Mouse (Mus musculus): ENCODE results near the gene Ttc30b. TPM values are rescaled to one million over a fixed set of nuclear protein-coding genes. Genes with fewer than 3 reads are reported as not detected.
A peak's percentile ranks its signal among the peaks of the same experiment; 100 is the strongest.
"Not testable (repeated sequence)": the region's sequence is repeated elsewhere in the genome, so short reads cannot be mapped to it uniquely, and the experiment has no call there.

Ttc30b gene
- polyA plus RNA-seq, 1 experiment, result 1.8 TPM

DNA sequence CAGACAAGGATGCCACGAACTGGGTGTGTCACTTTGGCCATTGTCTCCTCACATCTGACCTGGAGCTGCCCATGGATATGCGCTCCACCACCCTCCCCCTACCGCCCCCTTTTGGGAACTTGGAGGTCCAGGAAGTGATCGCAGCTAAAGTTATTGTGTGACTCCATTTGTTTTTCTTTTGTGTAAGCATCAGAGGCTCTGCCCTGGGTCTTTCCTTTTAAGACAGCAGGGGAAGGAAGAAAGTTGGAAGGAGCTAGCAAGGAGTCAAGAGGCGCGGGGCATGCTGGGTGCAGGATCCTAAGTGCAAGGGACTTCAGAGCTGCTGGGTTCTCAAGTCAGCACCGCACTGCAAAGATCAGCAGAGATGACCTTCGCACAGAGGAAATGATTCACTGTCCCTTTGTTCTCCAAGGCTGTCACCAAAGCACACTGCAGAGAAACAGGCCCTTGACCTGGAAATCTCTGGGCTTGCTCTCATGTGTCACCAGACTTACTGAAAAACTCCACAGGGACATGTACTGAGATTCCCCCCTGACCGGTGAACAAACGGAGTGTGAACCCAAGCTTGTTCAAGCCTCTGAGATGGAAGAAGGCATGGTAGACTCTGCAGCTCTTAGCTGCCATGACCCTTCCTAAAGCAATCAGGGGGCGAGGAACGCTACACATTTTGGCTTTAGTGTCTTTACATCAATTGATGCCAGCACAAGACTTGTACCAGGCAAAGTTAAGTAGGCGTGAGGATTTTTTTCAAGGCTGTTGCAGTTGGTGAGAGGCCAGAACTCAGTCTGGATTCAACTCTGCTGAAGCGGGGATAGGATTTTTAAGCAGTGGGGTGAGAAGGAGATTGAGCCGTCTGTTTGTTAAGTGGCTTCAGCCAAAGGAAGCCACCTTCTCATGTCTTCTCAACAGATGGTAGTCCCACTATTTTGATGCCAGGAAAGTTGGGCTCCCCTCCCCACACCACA is 22.3 kb upstream of the Ttc30b start:
- no peak for DNase-seq (ENCODE audit: low read depth in 1 of 2, low spot score in 2 of 2)
- Histone ChIP-seq H3K4me3 (ENCODE audit: extremely low read depth, insufficient read depth, insufficient read length) (no peak overlapping the region), H3K36me3 (ENCODE audit: control insufficient read depth, insufficient read depth, low read length) (no peaks in the 10 kb centered on the region), H3K4me1 (ENCODE audit: control insufficient read depth, insufficient read depth, insufficient read length) (peaks cover 4% of the 10 kb centered on the region; the same call in 1 of the 2 replicates), H3K27me3 (ENCODE audit: control insufficient read depth, insufficient read depth, low read length) (no peaks in the 10 kb centered on the region), H3K27ac (ENCODE audit: insufficient read depth, low read length) (peak overlapping the region; percentile 53; the same call in 1 of the 2 replicates)
- WGBS, result 87% methylated on average over 15 of the region's 15 CpGs
- TF ChIP-seq CTCF (IDR thresholded peaks at IDR 0.05; ENCODE audit: extremely low read depth, insufficient read depth, insufficient read length, insufficient replicate concordance), result no peak
- no peak for TF ChIP-seq POLR2A (IDR thresholded peaks at IDR 0.05; ENCODE audit: low read depth, low read length)

DNA sequence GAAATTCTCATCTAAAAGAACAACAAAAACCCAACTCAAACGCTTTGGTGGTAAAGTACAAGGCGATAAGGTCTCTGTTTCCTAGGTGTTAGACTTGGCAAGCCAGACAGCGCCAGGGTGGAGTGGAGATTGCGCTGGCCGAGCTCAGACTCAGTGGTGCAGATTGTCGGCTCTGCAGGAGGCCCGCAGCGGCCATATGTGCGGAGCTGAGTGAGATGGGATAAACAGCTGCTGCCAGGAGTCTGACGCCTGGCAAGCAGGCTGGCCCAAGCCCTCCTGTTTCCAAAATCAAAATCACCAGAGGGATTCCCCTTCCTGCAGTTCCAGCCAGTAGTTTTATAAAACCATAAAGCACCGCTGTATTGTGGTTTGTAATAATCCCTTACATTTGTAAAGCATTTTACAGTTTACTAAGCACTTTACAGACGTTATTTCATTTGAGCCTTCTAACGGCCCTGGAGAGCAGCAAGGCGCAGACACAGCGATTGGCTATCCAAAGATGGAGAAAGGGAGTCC is 21.5 kb upstream of the Ttc30b start:
- no peak for TF ChIP-seq CTCF (IDR thresholded peaks at IDR 0.05; ENCODE audit: extremely low read depth, insufficient read depth, insufficient read length, insufficient replicate concordance)
- H3K27me3 ChIP-seq (ENCODE audit: control insufficient read depth, insufficient read depth, low read length), result no peaks in the 10 kb centered on the region
- WGBS, result 82% methylated on average over 15 of the region's 15 CpGs
- H3K27ac ChIP-seq (ENCODE audit: insufficient read depth, low read length), result peak overlapping the region; percentile 68
- no peaks in the 10 kb centered on the region for H3K36me3 ChIP-seq (ENCODE audit: control insufficient read depth, insufficient read depth, low read length)
- peaks cover 3% of the 10 kb centered on the region; the same call in 1 of the 2 replicates for H3K4me1 ChIP-seq (ENCODE audit: control insufficient read depth, insufficient read depth, insufficient read length)
- DNase-seq (ENCODE audit: low read depth in 1 of 2, low spot score in 2 of 2), result no peak
- H3K4me3 ChIP-seq (ENCODE audit: extremely low read depth, insufficient read depth, insufficient read length), result no peak overlapping the region

DNA sequence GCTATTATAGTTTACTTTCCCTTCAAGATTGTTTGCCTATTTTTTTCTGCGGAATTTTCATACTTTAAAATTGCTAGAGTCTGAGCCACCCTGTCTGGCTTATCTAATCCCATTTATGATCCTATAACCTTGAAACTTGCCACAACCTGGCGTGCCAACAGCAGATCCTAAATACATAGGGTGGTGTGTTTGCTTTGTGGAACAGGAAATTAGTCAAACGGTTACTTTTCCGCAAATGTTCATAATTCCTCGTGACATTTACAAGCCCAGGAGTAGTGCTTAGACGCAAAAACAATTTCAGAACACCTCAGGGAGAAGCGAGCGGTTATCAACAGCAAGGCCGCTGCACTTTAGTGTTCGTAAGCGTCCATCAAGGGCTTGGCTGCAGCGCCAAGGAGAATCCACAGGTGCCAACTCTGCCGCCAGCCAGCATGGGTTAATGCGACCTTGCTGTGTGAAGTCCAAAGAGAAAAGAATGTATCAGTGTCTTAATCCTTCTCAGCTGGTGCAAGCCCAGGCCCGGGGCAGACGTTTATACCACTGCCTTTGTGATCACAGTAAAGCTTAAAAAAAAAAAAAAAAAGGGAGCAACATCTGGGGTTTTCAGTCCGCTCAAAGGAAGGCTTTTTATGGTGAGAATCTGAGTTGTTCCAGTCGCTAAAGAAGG is 20.9 kb upstream of the Ttc30b start:
- no peak for TF ChIP-seq POLR2A (IDR thresholded peaks at IDR 0.05; ENCODE audit: low read depth, low read length)
- Histone ChIP-seq H3K27ac (ENCODE audit: insufficient read depth, low read length) (peak overlapping the region; percentile 47; the same call in 1 of the 2 replicates), H3K4me1 (ENCODE audit: control insufficient read depth, insufficient read depth, insufficient read length) (no peaks in the 10 kb centered on the region; the same call in 1 of the 2 replicates), H3K27me3 (ENCODE audit: control insufficient read depth, insufficient read depth, low read length) (no peaks in the 10 kb centered on the region), H3K36me3 (ENCODE audit: control insufficient read depth, insufficient read depth, low read length) (no peaks in the 10 kb centered on the region), H3K4me3 (ENCODE audit: extremely low read depth, insufficient read depth, insufficient read length) (no peak overlapping the region)
- no peak for DNase-seq (ENCODE audit: low read depth in 1 of 2, low spot score in 2 of 2)
- 68% methylated on average over 18 of the region's 18 CpGs for WGBS

DNA sequence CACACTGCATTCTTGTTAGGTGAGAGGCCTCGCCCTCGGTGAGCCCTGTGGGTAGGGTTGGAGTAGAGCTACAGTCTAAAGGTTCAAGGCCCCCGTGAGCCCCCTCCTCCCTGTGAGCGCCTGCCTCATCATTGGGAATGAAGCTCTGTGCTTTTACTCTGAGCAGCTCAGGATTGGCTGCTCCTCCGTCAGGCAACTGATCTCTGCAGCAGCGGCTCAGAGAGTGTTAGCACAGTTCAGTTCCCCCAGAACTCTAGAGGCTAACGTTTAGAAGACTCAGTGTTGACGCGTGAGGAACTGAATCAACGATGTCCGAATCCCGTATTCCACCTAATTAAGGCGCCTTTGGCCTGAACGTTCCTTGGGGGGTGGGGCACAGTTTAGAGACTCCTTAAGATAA is 17.3 kb upstream of the Ttc30b start:
- 82% methylated on average over 14 of the region's 14 CpGs for WGBS
- TF ChIP-seq CTCF (IDR thresholded peaks at IDR 0.05; ENCODE audit: extremely low read depth, insufficient read depth, insufficient read length, insufficient replicate concordance) (no peak), POLR2A (IDR thresholded peaks at IDR 0.05; ENCODE audit: low read depth, low read length) (no peak)

DNA sequence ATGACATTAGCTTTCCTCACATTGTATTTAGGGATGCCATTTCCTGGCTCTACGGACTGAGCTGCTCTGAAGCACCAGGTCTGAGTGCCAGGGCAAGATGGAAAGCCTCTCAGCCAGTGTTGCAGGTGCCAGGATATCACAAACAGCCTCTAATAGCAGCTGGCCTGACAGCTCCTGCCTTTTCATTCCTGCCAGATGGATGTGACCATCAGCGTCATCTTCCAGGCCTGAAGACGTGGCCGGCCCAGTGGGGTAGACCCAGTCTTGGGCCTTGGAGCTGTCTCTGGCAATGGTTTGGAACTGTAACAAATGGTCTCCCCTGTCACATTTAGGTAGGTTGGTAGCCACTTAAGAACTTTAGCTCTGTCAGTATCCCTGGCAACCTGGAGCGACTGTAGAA is 14.9 kb upstream of the Ttc30b start:
- WGBS, result 92% methylated on average over 5 of the region's 5 CpGs
- Histone ChIP-seq H3K27me3 (ENCODE audit: control insufficient read depth, insufficient read depth, low read length) (no peaks in the 10 kb centered on the region), H3K4me3 (ENCODE audit: extremely low read depth, insufficient read depth, insufficient read length) (no peak overlapping the region), H3K27ac (ENCODE audit: insufficient read depth, low read length) (no peak overlapping the region), H3K4me1 (ENCODE audit: control insufficient read depth, insufficient read depth, insufficient read length) (no peaks in the 10 kb centered on the region), H3K36me3 (ENCODE audit: control insufficient read depth, insufficient read depth, low read length) (no peaks in the 10 kb centered on the region)
- TF ChIP-seq POLR2A (IDR thresholded peaks at IDR 0.05; ENCODE audit: low read depth, low read length) (no peak), CTCF (IDR thresholded peaks at IDR 0.05; ENCODE audit: extremely low read depth, insufficient read depth, insufficient read length, insufficient replicate concordance) (no peak)
- DNase-seq (ENCODE audit: low read depth in 1 of 2, low spot score in 2 of 2), result no peak

More for the DNA sequence above, 17.3 kb upstream of the Ttc30b start:
- no peaks in the 10 kb centered on the region for H3K36me3 ChIP-seq (ENCODE audit: control insufficient read depth, insufficient read depth, low read length)
- H3K4me3 ChIP-seq (ENCODE audit: extremely low read depth, insufficient read depth, insufficient read length), result no peak overlapping the region
- no peak overlapping the region for H3K27ac ChIP-seq (ENCODE audit: insufficient read depth, low read length)
- no peaks in the 10 kb centered on the region for H3K27me3 ChIP-seq (ENCODE audit: control insufficient read depth, insufficient read depth, low read length)
- DNase-seq (ENCODE audit: low read depth in 1 of 2, low spot score in 2 of 2), result no peak
- H3K4me1 ChIP-seq (ENCODE audit: control insufficient read depth, insufficient read depth, insufficient read length), result no peaks in the 10 kb centered on the region; the same call in 1 of the 2 replicates

DNA sequence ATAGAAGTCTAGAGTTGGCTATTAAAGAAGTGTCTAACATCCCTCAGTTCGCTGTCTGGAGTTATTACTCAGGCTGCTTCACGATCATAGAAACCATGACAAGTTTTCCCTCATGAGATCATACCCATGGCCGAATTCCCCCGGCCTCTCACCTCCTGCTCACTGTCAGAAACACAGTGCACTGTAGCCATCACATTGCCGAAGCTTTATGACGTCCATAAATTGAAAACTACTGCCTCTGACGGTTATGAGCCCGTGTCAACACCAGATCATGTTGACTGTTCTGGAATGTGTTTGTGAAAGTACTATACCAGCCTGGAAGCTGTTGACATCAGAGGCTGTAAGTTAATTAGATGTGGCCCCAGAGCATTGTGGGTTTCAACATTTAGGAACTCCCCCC is 12.3 kb upstream of the Ttc30b start:
- no peak overlapping the region for H3K27ac ChIP-seq (ENCODE audit: insufficient read depth, low read length)
- no peaks in the 10 kb centered on the region for H3K4me1 ChIP-seq (ENCODE audit: control insufficient read depth, insufficient read depth, insufficient read length)
- no peak overlapping the region for H3K4me3 ChIP-seq (ENCODE audit: extremely low read depth, insufficient read depth, insufficient read length)
- no peak for TF ChIP-seq POLR2A (IDR thresholded peaks at IDR 0.05; ENCODE audit: low read depth, low read length)
- no peak for TF ChIP-seq CTCF (IDR thresholded peaks at IDR 0.05; ENCODE audit: extremely low read depth, insufficient read depth, insufficient read length, insufficient replicate concordance)
- 89% methylated on average over 8 of the region's 8 CpGs for WGBS
- DNase-seq (ENCODE audit: low read depth in 1 of 2, low spot score in 2 of 2), result no peak
- no peaks in the 10 kb centered on the region for H3K36me3 ChIP-seq (ENCODE audit: control insufficient read depth, insufficient read depth, low read length)
- H3K27me3 ChIP-seq (ENCODE audit: control insufficient read depth, insufficient read depth, low read length), result no peaks in the 10 kb centered on the region

DNA sequence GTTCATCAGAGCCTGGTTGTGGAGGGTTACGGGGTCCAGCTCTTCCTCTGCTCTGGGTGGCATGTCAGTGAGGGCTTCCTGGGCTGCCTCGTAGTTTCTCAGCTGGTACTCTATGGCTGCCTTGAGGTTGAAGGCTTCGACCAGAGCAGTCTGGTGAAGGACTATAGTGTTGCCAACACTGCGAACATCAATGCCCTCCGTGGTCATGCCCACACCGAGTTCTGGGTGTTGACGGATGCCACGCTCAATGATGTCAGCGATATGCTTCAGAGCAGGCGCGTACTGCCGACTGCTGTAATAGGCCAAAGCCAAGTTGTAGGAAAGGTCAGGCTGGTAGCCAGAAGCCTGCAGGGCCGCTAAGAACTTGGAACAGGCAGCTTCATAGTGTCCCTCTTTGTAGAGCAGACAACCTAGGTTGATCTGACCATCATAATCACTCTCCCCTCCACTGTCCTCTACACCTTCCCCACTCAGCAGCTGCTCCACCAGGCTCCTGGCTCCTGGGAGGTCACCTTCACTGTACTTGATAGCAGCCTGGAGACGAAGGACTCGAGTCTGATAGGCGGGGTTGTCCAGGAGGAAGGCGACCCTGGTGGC is 767 bp downstream of the Ttc30b start:
- H3K27me3 ChIP-seq (ENCODE audit: control insufficient read depth, insufficient read depth, low read length); H3K4me3 ChIP-seq (ENCODE audit: extremely low read depth, insufficient read depth, insufficient read length); DNase-seq (ENCODE audit: low read depth in 1 of 2, low spot score in 2 of 2); H3K27ac ChIP-seq (ENCODE audit: insufficient read depth, low read length); H3K36me3 ChIP-seq (ENCODE audit: control insufficient read depth, insufficient read depth, low read length); H3K4me1 ChIP-seq (ENCODE audit: control insufficient read depth, insufficient read depth, insufficient read length): not testable (repeated sequence)
- 82% methylated on average over 17 of the region's 17 CpGs for WGBS

DNA sequence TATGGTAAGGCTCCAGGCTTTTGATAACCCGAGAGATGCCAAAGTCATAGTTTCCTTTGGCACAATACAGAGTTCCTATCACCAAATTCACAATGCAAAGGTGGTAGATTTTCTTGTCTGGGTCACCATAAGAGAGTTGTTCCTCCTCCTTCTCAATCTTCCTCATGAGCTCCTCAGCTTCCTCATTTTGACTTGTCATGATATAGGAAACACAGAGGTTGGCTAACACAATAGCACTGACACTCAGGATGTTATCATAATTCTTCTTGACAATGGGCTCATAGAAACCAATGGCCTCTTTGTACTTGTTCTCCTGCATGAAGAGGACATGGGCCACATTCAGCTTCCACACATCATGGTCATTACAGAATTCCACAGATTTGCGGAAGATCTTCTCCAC is 1.7 kb downstream of the Ttc30b start:
- WGBS, result 96% methylated on average over 2 of the region's 2 CpGs
- DNase-seq (ENCODE audit: low read depth in 1 of 2, low spot score in 2 of 2); H3K27me3 ChIP-seq (ENCODE audit: control insufficient read depth, insufficient read depth, low read length); H3K4me1 ChIP-seq (ENCODE audit: control insufficient read depth, insufficient read depth, insufficient read length); H3K36me3 ChIP-seq (ENCODE audit: control insufficient read depth, insufficient read depth, low read length); H3K27ac ChIP-seq (ENCODE audit: insufficient read depth, low read length); H3K4me3 ChIP-seq (ENCODE audit: extremely low read depth, insufficient read depth, insufficient read length): not testable (repeated sequence)

All from spleen, adult 2 months (tissue).